ENCODE assay signal across 1 mouse cellular context in the genomic region with DNA sequence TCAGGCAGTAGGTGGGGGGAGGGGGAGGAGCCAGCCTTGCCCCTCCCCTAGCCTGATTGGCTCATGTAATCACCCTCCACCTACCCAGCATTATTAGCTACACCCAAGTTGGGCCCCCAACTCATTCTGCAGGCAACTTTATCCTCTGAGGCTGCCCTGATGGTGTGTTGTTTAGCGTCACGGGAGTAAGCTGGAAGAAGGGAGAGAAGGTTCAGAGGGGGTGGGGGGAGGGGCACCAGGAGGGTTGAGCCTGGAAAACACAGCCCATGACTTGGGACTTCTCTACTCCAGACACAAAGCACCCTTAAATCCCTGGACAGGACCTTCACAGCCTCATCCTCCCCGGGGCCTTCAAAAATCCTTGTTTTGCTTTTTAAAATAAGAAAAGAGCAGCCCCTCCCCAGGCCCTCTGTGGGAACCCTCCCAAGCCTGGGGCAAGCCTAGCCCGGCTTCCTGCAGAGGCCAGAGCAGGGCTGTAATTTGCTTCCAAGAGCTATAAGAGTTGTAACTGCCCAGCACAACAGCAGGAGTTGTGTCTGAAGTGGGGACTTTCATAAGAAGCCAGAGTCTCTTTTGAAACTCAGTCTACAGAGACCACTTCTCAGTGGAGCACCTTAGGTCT.
TF ChIP-seq lines count a peak whose summit lies in the region.

No protein-coding gene starts in this region.

TF ChIP-seq in CH12.LX, 34 proteins besides CTCF, POLR2A, EP300 and RAD21:
- TF ChIP-seq CHD2 (IDR thresholded peaks at IDR 0.05; ENCODE audit: low read length) (0 out of 2 replicates have a peak, but pooled peaks have one; percentile 13), NRF1 (IDR thresholded peaks at IDR 0.05; ENCODE audit: low read depth, low read length) (no peak), ELF1 (IDR thresholded peaks at IDR 0.05; ENCODE audit: low read depth, low read length) (no peak)
